Mouse (Mus musculus) frontal cortex, adult (tissue): ENCODE results near the gene Rora.

ENCODE experiments used
- ATAC-seq: cut with Nextera tagmentation; 2 replicates; pipeline ENCODE4 v1.9.2; 2017; ENCODE audit warnings: mild to moderate bottlenecking, moderate library complexity, mixed read lengths; ENCODE audit not compliant: low TSS enrichment

Gene Rora

GRCm38 (mm10) chr9:68688151-68688550, 34.6 kb downstream of the Rora start:
- ATAC-seq, result no peak

- 0 out of 2 replicates have a peak, but pooled peaks have one; percentile 50 for ATAC-seq
These were observed 35.8 kb downstream of the Rora start for GRCm38 (mm10) chr9:68689351-68689750.

GRCm38 (mm10) chr9:68694889-68695495, 41.4 kb downstream of the Rora start:
- no peak for ATAC-seq

GRCm38 (mm10) chr9:68695496-68695969, 41.9 kb downstream of the Rora start:
- no peak for ATAC-seq

- ATAC-seq, result no peak
These were observed 42.9 kb downstream of the Rora start for GRCm38 (mm10) chr9:68696425-68696956.

GRCm38 (mm10) chr9:68699341-68699740, 45.8 kb downstream of the Rora start:
- ATAC-seq, result no peak

GRCm38 (mm10) chr9:68699856-68700255, 46.3 kb downstream of the Rora start:
- ATAC-seq, result peak; percentile 41; the same call in 1 of the 2 replicates

- no peak for ATAC-seq
These were observed 54.0 kb downstream of the Rora start for GRCm38 (mm10) chr9:68707636-68708035.

GRCm38 (mm10) chr9:68709232-68709631, 55.6 kb downstream of the Rora start:
- ATAC-seq, result no peak

GRCm38 (mm10) chr9:68710893-68711654, 57.5 kb downstream of the Rora start:
- no peak for ATAC-seq

- ATAC-seq, result no peak
These were observed 63.4 kb downstream of the Rora start for GRCm38 (mm10) chr9:68716961-68717360.

GRCm38 (mm10) chr9:68718427-68718826, 64.8 kb downstream of the Rora start:
- ATAC-seq, result peak; percentile 71

- no peak for ATAC-seq
These were observed 65.7 kb downstream of the Rora start for GRCm38 (mm10) chr9:68719286-68719685.

GRCm38 (mm10) chr9:68724636-68725285, 71.2 kb downstream of the Rora start:
- ATAC-seq, result peak; percentile 48

- no peak for ATAC-seq
These were observed 73.7 kb downstream of the Rora start for GRCm38 (mm10) chr9:68727166-68727855.

- ATAC-seq, result no peak
These were observed 77.9 kb downstream of the Rora start for GRCm38 (mm10) chr9:68731438-68731837.

- ATAC-seq, result peak; percentile 74
These were observed 79.3 kb downstream of the Rora start for GRCm38 (mm10) chr9:68732929-68733328.

GRCm38 (mm10) chr9:68735886-68736285, 82.3 kb downstream of the Rora start:
- ATAC-seq, result no peak

- ATAC-seq, result no peak
These were observed 83.7 kb downstream of the Rora start for GRCm38 (mm10) chr9:68737197-68737736.

GRCm38 (mm10) chr9:68745931-68746646, 92.5 kb downstream of the Rora start:
- ATAC-seq, result peak; percentile 84

GRCm38 (mm10) chr9:68756976-68757375, 103.4 kb downstream of the Rora start:
- no peak for ATAC-seq
